Mouse (Mus musculus): Measurements from ENCODE around the gene Tsr3. TPM values are rescaled to one million over a fixed set of nuclear protein-coding genes. Genes with fewer than 3 reads are reported as not detected.

Tsr3 gene
- polyA plus RNA-seq (2017; shearing (Covaris generic)), result 41.2 TPM

GRCm38 (mm10) chr17:25239695-25240636, at the start of gene Tsr3, which contains the start of gene Gnptg:
Gene Tsr3 (plus strand): TSS chr17:25240170.
Gene Gnptg (minus strand): TSS chr17:25240124.

DNA sequence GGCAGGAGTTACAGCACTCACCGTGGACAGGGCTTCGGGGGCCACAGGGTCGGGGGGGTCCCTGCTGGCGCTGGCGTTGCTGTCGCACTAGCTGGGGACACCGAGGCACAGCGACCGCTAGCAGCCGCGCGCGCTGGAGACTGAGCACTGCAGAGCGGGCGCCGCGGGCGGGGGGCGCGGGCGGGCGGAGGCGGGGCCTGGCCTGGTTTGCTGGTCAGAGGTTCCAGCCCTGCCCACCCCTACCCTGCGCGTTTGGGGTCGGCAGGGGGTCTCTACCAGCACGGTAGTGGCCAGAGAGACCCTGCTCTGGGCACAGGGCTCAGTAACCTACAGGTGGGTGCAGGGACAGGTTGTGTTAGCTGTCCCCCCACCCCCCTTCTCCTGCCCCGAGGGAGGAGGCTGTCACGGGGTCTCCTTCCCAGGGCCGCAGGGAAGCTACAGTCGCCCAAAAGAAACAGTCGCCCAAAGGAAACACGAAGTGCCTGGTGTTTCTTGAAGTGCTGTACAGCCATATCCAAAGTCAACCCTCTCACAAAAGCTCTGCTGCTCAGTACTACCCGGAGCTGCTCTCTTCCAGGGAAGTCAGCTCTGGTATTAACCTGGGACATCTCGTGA, 16.3 kb downstream of the Tsr3 start, which contains the start of gene Baiap3:
TSS of gene Baiap3 (minus strand) at position 225 of the 615 bp plus-strand sequence.

DNA sequence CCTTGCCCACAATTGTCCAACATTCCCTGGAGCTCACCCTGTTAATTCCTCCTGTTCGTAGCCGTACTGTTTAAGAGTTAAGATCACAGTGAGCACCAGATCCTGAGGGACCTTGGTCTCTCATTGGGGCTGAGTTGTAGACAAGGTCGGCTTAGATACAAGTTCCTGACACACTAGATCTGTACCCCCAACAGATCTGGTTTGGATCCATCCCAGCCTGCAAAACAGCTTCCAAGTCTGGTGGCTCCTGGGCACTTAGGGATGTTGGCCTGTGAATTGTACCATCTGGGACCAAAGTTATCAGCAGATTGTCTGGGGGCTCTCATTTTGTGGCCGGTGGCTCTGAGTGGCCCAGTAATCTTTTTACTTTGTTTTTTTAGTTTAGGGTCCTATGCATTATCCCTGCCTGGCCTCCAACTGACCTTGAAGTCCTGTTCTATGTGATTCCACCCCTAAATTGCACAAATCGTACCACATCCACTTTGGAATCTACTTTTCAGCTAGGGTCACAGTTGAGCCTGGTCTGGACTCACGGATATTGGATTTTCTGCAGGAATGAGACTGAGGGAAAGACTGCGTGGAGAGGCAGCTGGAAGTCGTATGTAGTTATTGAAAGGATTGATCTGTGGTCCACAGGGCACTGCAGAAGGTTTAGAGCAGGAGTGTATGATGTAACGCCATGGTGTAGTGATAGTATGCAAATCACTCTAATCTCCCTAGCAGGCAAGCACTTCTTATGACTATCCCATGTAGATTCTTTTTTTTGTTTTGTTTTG, 34.8 kb downstream of the Tsr3 start, which contains the start of gene Ube2i:
TSS of gene Ube2i (minus strand) at position 52 of the 776 bp plus-strand sequence.

Other genes with a start within 250 kb of the Tsr3 start
- gene Cramp1l, start 224.4 kb upstream of the Tsr3 start, polyA plus RNA-seq (2017; shearing (Covaris generic)), result 10.3 TPM
- gene Ift140, start 224.1 kb upstream of the Tsr3 start, polyA plus RNA-seq (2017; shearing (Covaris generic)), result 15.0 TPM
- 0.29 TPM for gene Tmem204, start 156.6 kb upstream of the Tsr3 start, polyA plus RNA-seq (2017; shearing (Covaris generic))
- gene Telo2, start 124.2 kb upstream of the Tsr3 start, polyA plus RNA-seq (2017; shearing (Covaris generic)), result 10.5 TPM
- 0.71 TPM for gene Ptx4, start 119.4 kb upstream of the Tsr3 start, polyA plus RNA-seq (2017; shearing (Covaris generic))
- gene Clcn7, start 106.8 kb upstream of the Tsr3 start, polyA plus RNA-seq (2017; shearing (Covaris generic)), result 23.9 TPM
- 0.26 TPM for gene Ccdc154, start 77.7 kb upstream of the Tsr3 start, polyA plus RNA-seq (2017; shearing (Covaris generic))
- gene Gm38655, start 64.7 kb upstream of the Tsr3 start, polyA plus RNA-seq (2017; shearing (Covaris generic)), result not detected
- 13.8 TPM for gene BC003965, start 55.6 kb upstream of the Tsr3 start, polyA plus RNA-seq (2017; shearing (Covaris generic))
- gene Unkl, start 51.8 kb upstream of the Tsr3 start, polyA plus RNA-seq (2017; shearing (Covaris generic)), result 47.9 TPM
- gene Gnptg, start within 50 bp of the Tsr3 start, polyA plus RNA-seq (2017; shearing (Covaris generic)), result 155 TPM
- gene Baiap3, start 16.2 kb downstream of the Tsr3 start, polyA plus RNA-seq (2017; shearing (Covaris generic)), result 230 TPM
- gene Ube2i, start 34.5 kb downstream of the Tsr3 start, polyA plus RNA-seq (2017; shearing (Covaris generic)), result 654 TPM
- gene Prss34, start 58.2 kb downstream of the Tsr3 start, polyA plus RNA-seq (2017; shearing (Covaris generic)), result 0.94 TPM
- gene Prss28, start 68.5 kb downstream of the Tsr3 start, polyA plus RNA-seq (2017; shearing (Covaris generic)), result not detected
- not detected for gene Prss29, start 78.5 kb downstream of the Tsr3 start, polyA plus RNA-seq (2017; shearing (Covaris generic))
- 0.63 TPM for gene Tpsab1, start 105.4 kb downstream of the Tsr3 start, polyA plus RNA-seq (2017; shearing (Covaris generic))
- not detected for gene Tpsb2, start 126.1 kb downstream of the Tsr3 start, polyA plus RNA-seq (2017; shearing (Covaris generic))
- gene Tpsg1, start 129.1 kb downstream of the Tsr3 start, polyA plus RNA-seq (2017; shearing (Covaris generic)), result not detected
- gene Cacna1h, start 193.6 kb downstream of the Tsr3 start, polyA plus RNA-seq (2017; shearing (Covaris generic)), result not detected
- not detected for gene Tekt4, start 214.4 kb downstream of the Tsr3 start, polyA plus RNA-seq (2017; shearing (Covaris generic))

Measured in effector memory CD4-positive, alpha-beta T cell, adult 7 months (primary cell).